Mouse (Mus musculus): Measurements from ENCODE around the gene Fap.

Fap gene

DNA sequence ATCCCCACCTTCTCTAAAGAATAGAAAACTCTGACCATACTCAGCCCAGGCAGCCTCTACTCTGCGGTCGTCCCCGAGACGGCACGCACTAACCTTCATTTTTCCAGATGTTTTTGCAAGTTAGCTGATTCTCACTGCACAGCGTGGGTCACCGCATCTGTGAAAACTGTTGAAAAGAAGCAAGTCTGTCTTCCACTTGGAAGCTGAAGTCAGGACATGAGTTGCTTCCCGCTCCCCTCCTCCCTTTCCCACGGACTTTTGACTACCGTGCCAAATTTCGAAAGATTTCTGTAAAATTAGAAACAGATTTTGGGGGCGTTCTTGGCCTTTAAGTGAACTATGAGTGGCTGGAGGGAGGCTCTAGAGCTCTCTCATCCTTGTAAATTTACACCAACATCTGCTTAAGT is at the start of gene Fap:
Gene Fap (minus strand): TSS at position 323 of the 407 bp plus-strand sequence.
- DNase-seq: no peak

DNA sequence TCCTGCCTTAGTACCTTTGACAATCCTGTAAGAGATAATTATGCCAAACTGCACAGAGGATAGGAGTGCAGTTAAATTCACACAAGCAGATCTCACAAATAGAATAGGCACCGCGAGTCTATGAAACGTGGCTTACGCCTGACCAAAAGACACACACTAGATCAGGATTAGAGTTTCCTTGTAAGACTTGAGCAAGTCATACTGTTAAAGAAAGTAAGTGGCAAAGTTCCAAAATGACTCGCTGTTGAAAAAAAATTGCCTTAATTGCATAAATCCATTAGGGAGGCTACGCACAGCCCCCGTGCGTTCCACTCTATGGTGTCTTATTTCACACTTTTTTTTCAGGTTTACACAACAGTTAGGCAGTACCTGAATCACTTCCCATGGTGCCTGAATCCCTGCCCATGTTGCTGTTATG is 49.2 kb upstream of the Fap start:
- no peak for DNase-seq

DNA sequence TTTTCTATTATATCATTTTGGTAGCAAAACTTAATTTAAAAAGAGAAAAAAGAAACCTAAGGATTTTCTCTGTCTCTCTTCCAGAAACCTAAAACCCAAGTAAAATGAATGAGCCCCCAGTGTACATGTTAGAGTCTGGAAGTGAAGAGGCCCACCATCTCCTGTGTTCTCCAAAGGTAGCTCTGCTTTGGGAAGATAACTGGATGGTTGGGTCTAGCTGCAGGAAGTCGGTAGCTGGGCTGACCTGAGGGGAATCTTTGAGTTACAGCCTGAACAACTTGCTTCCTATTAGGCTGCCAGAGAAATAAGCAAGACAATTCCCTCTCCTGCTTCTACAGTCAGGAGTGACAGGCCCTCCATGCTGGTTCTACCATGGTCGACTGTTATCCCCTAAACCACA is 45.8 kb upstream of the Fap start:
- DNase-seq: no peak

DNA sequence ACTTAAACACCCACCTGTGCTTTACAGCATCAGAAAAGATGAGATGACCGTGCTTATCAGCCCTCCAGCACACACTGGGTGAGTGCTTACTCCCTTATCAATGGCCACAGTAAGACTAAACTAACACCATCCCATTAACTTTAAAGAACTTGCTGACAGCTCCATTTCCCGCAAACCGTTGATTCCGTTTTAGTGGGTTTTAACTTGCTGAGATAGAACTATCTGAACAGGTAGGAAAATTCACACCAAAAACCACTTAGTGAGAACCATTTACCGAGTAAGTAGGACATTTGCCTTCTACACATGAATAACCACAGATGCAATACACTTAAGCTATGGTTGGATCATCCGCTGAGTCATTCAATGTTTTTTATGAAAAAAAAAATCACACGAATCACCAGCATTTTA is 45.1 kb upstream of the Fap start:
- no peak for DNase-seq

DNA sequence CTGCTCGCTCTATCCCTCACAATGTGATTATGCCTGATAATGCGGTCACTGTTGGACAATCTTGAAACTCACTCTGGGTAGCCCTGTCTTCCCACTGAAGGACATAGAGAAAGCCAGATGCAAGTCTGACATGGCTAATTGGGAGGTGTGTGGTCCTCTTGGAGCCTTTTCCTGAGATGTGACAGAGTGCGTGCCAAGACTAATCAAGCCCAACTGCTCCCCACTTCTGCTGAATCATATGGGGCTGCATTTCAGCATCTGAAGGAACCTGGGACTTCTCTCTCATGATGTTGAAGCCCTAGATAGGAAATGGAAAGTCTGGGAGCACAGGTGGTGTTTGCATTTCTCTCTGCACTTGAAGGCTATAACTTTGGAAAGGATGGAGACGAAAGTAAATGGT is 39.3 kb upstream of the Fap start:
- DNase-seq: no peak

DNA sequence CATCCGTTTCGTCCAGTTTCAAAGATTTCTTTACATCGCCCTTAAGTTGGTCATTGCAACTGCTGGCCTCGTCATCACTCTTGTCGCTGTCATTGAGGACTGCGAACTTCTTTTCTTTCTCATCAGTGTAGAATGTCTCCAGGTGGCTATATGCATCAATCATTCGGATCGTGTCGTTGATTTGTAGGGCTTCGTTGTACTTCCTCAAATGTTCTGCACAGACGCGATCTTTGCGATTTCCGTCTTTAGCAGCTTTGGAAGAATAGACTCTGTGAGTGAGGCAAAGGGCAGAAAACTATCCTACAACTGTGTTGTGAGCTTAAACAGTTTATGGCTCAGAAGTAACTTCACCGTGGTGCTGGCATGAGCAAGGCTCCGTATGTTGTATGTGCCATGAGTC is 32.3 kb upstream of the Fap start:
- DNase-seq: no peak

DNA sequence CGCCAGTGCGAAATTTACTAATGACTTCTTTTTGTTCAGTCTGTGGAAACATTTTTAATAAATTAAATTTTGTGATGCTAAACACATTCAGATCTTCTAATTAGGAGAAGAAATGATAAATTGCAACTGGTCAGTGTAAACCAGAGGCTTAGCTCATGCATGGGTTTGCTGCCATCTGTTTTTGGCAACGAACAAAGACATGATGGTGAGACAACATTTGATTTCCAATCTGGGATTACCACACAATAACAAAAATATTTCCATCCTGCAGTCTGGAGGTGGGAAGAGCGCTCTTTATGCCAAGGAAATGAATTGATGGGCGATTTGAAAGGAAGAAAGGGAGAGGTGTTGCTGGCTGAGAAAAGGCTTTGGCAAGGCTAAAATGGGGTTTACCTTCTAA is 29.7 kb upstream of the Fap start:
- DNase-seq: no peak

DNA sequence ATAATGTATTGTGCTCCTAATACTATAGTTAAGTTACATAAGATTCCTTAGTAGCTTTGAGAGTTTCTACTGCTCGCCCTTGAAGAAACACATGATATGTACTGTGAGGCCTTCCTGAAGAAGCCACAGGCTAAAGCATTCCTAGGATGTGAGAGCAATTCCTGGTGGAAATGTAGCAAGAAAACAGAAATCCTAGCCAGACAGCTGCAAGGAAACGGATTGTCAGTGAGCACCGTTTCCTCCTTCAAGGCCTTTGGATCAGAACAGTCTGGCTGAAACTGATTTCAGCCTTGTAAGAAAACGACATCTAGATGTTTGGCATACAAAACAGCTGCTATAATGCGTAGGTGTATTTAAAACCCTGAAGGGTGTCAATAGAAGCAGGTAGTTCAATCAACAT is 22.7 kb upstream of the Fap start:
- no peak for DNase-seq

DNA sequence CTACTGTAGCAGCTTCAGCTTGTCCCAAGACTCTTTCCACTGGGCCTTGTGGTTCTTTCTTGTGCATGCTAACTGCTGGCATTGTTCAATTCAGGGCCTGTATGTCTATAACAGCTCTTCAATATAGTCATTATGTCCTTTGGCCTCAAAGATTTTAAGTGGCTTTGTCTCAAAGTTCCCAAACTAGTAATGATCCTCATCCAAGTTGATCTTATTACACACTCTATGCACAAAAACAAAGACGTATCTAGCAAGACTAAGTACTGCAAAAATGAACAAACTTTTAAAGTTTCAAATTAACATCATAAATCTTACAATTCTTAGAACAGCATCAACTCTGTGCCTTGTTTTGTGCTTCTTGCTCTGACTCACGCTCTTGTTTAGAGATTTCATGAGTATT is 20.6 kb upstream of the Fap start:
- no peak for DNase-seq

DNA sequence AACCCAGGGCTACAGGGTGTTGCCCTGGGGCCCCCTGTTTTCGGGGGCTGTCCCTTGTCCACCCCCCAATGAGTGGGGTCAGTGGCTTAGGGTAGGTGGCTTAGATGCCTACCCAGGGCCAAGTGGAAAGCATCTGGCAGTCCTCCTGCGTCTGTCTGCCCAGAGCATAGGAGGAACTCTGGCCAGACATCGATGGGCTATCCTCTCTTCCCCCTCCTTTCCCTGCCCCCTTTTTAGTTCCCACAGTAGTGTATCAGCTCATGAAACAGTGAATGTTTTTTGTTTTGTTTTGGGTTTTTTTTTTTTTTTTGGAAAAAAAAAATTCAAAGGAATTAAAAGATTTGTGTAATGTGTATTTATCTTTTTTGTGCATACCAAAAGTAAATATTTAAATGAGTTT is 17.7 kb upstream of the Fap start:
- no peak for DNase-seq

DNA sequence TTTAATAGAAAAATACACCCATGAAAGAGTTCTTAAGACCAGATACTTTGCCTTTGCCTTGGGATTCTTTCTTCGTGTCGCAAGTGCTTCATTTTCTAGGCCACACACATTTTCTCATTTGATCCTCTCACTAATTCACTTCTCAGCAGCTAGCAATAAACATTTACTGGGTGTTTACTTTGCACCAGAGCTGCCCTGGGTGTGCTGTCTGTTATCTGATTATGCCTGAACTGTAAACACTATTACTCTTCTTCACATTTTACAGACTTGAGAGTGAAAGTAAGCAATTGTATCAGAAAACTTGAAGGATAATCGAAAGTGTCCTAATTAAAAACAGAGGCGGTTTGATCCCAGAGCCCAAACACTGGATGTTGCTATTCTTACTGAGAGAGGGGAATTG is 15.5 kb upstream of the Fap start:
- DNase-seq: no peak

DNA sequence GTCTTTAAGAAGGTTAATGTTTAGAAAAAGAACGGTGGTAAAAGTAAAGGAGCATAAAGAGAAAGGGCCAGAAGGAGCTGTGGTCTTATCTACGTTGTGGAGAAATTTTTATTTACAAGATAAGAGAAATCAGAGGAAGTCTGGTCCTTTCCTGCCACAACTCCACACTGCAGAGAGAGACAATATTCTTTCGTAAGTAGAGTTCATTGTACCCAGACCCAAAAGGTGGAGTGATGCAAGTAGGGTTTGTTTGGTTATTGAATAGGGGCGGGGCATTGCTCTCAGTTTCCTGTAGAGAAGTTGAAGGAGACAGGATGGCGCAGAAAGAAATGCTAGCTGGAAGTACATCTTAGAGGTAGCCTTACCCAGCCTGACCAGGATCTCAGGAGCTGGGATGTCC is 11.9 kb upstream of the Fap start:
- no peak for DNase-seq

DNA sequence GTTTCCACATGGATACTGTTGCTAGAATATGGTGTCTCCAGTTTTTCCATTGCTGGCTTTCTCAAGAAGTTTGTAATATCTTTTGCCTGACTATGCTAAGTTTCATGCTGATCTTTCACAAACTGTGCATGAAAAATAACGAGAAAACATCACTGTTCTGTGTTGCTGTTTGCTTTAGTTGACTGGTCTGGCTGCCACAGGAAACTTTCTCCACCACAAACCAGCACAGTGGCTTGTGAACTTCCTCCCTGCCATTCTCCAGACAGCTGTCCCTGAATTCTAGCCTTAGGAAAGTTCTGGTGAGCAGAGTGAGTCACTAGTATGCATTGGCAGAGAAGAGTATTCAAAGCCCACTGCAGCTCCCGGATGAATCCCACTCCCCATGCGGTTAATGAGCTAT is 1.1 kb upstream of the Fap start:
- DNase-seq: no peak

DNA sequence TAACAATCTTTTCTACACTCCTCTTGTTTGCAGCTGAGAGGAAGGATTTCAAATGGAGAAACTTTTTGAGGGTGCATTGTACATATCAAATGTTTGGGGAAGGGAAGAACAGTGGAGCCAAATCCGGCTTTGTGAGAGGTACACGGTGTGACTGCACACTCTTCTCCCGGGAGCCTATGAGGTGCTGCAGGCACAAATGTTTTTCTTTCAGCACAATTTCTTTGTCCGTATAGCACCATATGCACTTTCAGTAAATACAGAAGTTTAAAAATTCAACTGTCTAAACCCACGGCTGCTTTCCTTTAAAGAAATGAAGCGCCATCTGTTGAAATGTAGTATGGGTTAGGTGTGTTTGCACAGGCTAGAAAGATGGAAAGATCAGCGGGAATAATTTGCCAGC is 375 bp upstream of the Fap start:
- DNase-seq: no peak

DNA sequence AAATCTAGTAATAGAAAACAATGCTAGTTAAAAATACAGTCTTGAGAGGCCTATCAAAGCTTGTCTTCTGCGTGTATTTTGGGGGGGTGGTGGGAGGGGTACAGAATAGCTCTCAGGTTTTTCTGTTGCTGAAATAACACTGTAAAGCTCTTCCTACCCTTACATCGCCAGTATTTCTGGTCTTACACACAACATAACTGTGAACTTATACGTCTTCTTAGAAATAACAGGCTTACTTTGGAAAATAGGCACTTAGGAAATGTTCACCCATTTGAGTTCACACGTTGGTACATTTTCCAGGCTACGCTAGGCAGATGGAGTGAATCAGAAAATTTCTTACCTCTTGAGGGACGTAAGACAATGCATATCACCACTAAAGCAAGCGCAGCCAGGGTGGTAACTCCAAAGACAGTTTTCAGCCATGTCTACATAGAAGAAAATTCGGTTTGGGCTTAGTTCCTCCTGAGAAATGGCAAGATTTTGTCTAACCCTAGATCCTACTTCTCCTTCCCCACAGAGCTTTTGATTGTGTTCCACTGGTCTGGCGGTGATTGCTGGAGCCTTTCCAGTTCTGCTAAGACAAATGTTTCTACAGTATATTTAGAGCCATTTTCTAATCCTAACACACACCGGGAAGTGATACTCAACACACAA is 649 bp downstream of the Fap start:
- no peak for DNase-seq

DNA sequence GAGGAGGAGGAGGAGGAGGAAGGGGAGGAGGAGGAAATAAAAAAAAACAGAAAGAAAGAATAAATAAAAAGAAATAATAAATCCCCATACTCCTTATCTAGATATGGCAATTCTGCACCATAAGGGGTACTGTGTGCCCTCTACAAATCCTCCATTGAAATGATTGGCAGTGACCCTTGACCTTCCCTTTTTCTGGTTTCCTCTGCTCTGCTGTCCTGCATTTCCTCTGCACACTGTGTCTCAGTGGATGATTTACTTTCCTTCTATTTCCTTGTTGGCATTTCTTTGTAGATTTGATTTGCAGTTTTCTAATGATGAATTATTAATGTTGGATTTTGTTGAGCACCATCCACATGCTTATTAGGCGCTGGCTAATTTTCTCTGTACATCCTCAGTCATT is 9.2 kb downstream of the Fap start:
- no peak for DNase-seq

DNA sequence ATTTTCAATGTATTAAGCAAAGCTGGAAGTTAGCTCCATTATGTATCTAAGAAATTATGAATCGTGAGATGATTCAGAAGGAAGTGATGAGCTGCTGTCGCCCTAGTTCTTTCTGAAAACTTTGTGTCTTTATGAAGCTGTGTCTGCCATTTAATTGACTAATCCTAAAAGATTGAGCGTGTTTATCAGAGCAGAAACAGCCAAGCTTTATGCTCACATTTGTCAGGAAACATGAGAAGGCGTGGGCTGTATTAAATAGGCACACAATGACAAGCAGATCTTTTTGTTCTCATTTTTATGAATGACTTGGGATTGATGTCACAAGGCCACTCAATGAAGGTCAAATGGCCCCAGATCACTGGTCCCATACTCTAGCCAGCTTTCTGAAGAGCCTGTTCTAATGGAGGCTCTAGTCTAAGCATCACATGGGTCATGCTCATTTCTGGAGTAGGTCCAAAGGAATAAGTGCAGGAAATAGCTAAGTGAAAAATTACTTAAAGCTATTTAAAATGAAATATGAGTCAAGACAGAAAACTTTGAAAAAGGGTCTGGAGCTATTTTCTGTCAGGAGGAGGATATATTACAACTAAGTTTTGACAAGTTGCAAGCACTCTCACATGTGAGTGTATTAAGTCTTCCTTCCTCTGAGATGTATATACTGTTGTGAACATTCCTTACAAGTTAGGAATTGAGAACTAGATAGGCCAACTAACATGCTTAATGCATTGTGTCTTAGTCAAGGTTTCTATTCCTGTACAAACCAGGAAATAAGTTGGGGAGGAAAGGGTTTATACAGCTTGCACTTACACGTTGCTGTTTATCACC is 11.0 kb downstream of the Fap start:
- no peak for DNase-seq

DNA sequence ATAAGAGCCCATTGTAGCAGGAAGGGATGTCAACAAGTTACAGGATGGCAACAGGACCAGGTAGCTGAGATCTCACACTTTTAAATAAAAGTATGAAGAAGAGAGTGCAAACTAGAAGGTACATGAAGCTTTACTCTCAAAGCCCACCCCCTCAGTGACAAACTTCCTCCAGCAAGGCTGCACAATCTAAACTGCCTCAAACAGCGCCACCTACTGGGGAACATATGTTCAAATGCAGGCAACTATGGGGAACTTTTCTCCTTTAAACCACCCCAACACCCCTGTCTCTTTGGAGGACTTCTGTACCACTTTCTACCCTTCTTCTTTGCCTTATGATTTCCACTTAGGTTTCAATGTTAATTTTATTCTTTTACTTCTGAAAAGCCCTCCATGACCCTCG is 16.5 kb downstream of the Fap start:
- DNase-seq: no peak

DNA sequence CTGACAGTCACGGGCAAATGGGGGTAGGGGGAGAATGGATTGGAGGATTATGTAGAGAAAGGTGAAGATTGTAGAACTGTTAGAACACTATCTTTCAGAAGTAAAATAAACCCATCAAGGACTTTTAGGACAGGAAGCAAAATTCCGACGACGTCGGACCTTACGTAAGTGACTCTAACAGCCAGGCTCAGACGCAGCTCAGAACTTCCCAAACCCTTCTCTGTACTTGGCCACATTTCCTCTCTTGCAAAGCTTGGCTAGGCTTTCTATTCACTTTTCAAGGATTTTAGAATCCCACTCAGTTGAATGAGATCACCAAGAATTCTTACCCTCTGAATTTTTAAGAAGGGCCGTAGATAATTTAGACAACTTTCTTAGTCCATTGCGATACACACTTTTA is 17.5 kb downstream of the Fap start:
- DNase-seq: no peak

DNA sequence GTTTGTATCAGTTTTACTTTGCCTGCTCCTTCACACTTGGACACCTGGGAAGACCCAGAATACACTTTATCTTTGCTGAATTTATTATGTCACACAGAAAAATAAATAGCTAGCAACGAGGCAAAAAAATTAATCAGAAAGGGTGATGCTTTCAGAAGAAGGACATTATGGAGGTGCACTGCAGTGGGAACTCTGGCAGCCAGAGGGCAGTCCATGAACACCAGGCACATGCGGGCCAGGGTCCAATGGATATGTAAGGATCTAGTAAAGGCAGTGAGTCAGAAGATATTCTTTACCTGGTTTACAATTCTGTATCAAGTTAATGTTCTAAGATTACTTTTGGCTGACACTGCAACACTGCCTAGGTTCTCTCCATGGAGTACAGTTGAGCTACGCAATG is 24.2 kb downstream of the Fap start:
- no peak for DNase-seq

DNA sequence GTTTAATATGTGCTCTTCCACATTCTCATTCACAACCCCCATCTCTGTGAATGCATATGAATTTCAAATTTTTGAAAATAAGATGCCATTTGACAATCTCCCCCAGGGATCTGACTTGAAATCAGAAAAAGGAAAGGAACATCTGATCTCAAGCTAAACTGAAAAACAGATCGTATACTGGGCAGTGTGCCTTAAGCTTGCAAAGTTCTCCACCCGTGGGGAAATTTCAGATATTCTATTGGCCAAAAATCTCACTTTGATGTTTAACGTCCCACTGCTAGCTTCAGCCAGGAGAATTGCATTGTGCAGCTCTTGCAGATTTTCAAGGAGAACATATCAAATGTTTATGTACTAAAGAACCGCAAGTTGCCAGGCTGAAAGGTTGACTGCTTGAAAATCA is 24.7 kb downstream of the Fap start:
- no peak for DNase-seq

DNA sequence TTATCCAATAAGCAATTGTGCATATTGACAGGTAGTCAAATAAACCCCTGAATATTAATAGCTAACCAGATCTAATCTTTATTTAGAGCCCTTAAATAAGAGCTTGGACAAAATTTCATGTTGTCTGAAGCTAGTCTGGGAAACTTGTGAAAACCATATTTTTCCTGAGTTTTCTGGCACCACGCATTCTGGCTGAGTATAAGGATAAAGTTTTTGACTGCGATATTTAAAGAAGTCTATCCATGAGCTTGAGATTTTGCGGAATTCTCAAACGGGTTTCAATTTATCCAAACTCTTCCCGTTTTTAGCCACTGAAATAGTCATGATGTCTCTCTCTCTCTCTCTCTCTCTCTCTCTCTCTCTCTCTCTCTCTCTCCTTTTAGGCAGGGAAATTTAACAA is 25.8 kb downstream of the Fap start:
- no peak for DNase-seq

DNA sequence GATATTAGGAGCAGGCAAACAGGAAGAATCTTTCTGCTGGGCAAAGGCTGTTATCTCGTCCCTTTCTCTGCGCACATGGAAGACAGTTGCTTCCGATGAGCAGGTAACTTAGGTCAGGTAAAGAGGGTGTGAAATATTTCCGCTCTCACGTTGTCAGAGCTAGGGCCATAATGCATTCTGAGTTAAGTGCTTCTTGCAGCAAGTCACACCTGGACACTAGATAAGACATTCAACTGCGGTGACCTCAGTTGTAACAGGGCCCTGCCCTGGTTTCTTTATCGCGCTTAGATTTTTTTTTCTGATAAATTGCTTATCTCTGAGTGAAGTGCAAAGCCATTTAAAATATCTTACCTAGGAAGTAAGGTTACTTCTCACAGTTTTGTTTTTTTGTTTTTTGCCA is 38.4 kb downstream of the Fap start:
- no peak for DNase-seq

DNA sequence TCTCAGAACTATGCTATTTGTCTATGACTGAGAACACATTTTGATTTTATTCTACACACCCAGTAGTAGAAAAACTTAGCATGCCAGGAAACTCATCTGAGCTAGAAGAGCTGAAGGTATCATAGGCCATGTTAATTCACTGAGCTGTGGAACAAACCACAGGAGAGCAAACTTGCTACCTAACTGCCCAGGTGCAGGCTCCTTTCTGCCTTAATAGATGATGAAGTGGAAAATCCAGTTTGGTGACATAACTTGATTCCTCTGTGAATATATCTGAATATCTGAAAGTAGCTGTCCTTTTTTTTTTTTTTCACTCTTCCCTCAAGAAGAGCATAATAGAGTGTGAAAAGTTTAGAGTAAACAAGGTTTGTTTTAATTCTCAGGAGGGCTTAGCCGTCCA is 42.8 kb downstream of the Fap start:
- DNase-seq: no peak

DNA sequence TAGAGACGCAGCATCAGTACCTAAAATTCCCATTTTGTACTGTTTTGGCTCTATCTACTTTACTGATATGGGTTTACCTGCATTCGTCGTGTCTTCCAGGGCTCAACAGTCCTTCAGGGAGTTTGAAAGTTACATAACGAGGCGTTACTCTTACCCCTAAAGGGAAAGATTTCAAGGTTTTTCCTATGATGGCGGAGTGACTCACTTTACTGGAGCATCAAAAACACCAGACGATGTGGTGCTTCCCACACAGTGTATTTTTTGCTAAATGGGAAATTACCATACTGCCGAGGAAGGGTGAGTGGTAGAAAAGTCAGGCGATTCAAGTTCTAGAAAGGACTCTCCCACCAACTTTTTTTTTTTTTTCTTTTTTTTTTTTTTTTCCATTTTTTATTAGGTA is 47.5 kb downstream of the Fap start:
- no peak for DNase-seq

All from cerebellum, postnatal 36 days (tissue).